Comparison of ENCODE assay signal across 8 mouse cellular contexts in genomic region chr3:88214971-88215552, GRCm38 (mm10). TPM values are rescaled to one million over a fixed set of nuclear protein-coding genes. Genes with fewer than 3 reads are reported as not detected.
A peak's percentile ranks its signal among the peaks of the same experiment; 100 is the strongest.
DNase-seq lines count a peak whose midpoint lies in the region; ATAC-seq lines count a peak whose summit lies in the region.

No protein-coding gene starts in this region.

- H3K9me3 ChIP-seq in kidney, embryonic 16.5 days (ENCODE audit: low read length): no peaks in the 10 kb centered on the region; the same call in 1 of the 2 replicates
- no peaks in the 10 kb centered on the region for H3K9me3 ChIP-seq in embryonic facial prominence, embryonic 13.5 days
- no peaks in the 10 kb centered on the region for H3K9me3 ChIP-seq in intestine, embryonic 16.5 days (ENCODE audit: control insufficient read depth, low read length)
- no peaks in the 10 kb centered on the region for H3K9me3 ChIP-seq in neural tube, embryonic 12.5 days

- H3K4me3 ChIP-seq in kidney, embryonic 16.5 days (ENCODE audit: low read length): peak overlapping the region; percentile 36
- peak overlapping the region; percentile 25 for H3K4me3 ChIP-seq in embryonic facial prominence, embryonic 13.5 days
- peak overlapping the region; percentile 33 for H3K4me3 ChIP-seq in intestine, embryonic 16.5 days (ENCODE audit: low read length)
- H3K4me3 ChIP-seq in neural tube, embryonic 12.5 days: peak overlapping the region; percentile 76

- no peak for DNase-seq in kidney, adult 9 months
- peak; percentile 51 for DNase-seq in Muller cell, postnatal 12 days (ENCODE audit: inconsistent ontology term)
- no peak for DNase-seq in urinary bladder, adult 2 months (ENCODE audit: low spot score)
- DNase-seq in lung, postnatal 36 days: no peak

- no peak overlapping the region for H3K9ac ChIP-seq in kidney, embryonic 16.5 days (replicated peaks; ENCODE audit: low read length)
- H3K9ac ChIP-seq in embryonic facial prominence, embryonic 13.5 days: 0 out of 2 replicates have a peak overlapping the region, but pooled peaks have one; percentile 32
- no peak overlapping the region for H3K9ac ChIP-seq in intestine, embryonic 16.5 days (ENCODE audit: low read depth, low read length)
- peak overlapping the region; percentile 99 for H3K9ac ChIP-seq in neural tube, embryonic 12.5 days

- peaks cover 16% of the 10 kb centered on the region for H3K4me1 ChIP-seq in kidney, embryonic 16.5 days (ENCODE audit: insufficient read depth, low read length)
- peaks cover 19% of the 10 kb centered on the region for H3K4me1 ChIP-seq in embryonic facial prominence, embryonic 13.5 days
- peaks cover 15% of the 10 kb centered on the region for H3K4me1 ChIP-seq in intestine, embryonic 16.5 days (ENCODE audit: control insufficient read depth, insufficient read depth, low read length)
- peaks cover 24% of the 10 kb centered on the region for H3K4me1 ChIP-seq in neural tube, embryonic 12.5 days

- ATAC-seq in kidney, embryonic 16.5 days (ENCODE audit: low FRiP score, low TSS enrichment): no peak
- ATAC-seq in embryonic facial prominence, embryonic 13.5 days (ENCODE audit: insufficient number of reproducible peaks, insufficient read depth, low FRiP score, low TSS enrichment, low read depth): 0 out of 2 replicates have a peak, but pooled peaks have one; percentile 26
- no peak for ATAC-seq in intestine, embryonic 16.5 days
- ATAC-seq in neural tube, embryonic 12.5 days (ENCODE audit: low FRiP score, low read depth): no peak

- no peak overlapping the region for H3K27ac ChIP-seq in kidney, embryonic 16.5 days (ENCODE audit: low read length)
- no peak overlapping the region for H3K27ac ChIP-seq in embryonic facial prominence, embryonic 13.5 days
- H3K27ac ChIP-seq in intestine, embryonic 16.5 days (ENCODE audit: low read length): no peak overlapping the region
- peak overlapping the region; percentile 87 for H3K27ac ChIP-seq in neural tube, embryonic 12.5 days

- under 1% methylated on average over 48 of the region's 48 CpGs for WGBS in kidney, embryonic 16.5 days
- WGBS in embryonic facial prominence, embryonic 13.5 days: under 1% methylated on average over 48 of the region's 48 CpGs
- WGBS in intestine, embryonic 16.5 days: under 1% methylated on average over 48 of the region's 48 CpGs
- under 1% methylated on average over 48 of the region's 48 CpGs for WGBS in neural tube, embryonic 12.5 days

- H3K36me3 ChIP-seq in kidney, embryonic 16.5 days (ENCODE audit: insufficient read depth, low read length): no peaks in the 10 kb centered on the region
- no peaks in the 10 kb centered on the region for H3K36me3 ChIP-seq in embryonic facial prominence, embryonic 13.5 days
- no peaks in the 10 kb centered on the region for H3K36me3 ChIP-seq in intestine, embryonic 16.5 days (ENCODE audit: control insufficient read depth, insufficient read depth, low read length)
- H3K36me3 ChIP-seq in neural tube, embryonic 12.5 days: peaks cover 39% of the 10 kb centered on the region

- H3K4me2 ChIP-seq in kidney, embryonic 16.5 days (replicated peaks; ENCODE audit: low read depth, low read length): peak overlapping the region; percentile 40
- peak overlapping the region; percentile 41 for H3K4me2 ChIP-seq in embryonic facial prominence, embryonic 13.5 days
- H3K4me2 ChIP-seq in intestine, embryonic 16.5 days (ENCODE audit: low read depth, low read length): peak overlapping the region; percentile 52
- H3K4me2 ChIP-seq in neural tube, embryonic 12.5 days (replicated peaks): peak overlapping the region; percentile 81

- H3K27me3 ChIP-seq in kidney, embryonic 16.5 days (ENCODE audit: insufficient read depth, low read length): peaks cover 97% of the 10 kb centered on the region
- H3K27me3 ChIP-seq in embryonic facial prominence, embryonic 13.5 days: peaks cover 100% of the 10 kb centered on the region
- H3K27me3 ChIP-seq in intestine, embryonic 16.5 days (replicated peaks; ENCODE audit: control insufficient read depth, insufficient read depth, low read length): peaks cover 92% of the 10 kb centered on the region
- H3K27me3 ChIP-seq in neural tube, embryonic 12.5 days (replicated peaks): peaks cover 70% of the 10 kb centered on the region

RNA-seq across cellular contexts. Expression of gene Rhbg, which starts 39.4 kb away (rescaled TPM):
- polyA plus RNA-seq in kidney, embryonic 16.5 days (2015; fragmentation: Nextera tagmentation; extraction: Ambion mirVana): 11.5 and 13.5 TPM in 2 replicates
- 3.3 and 6.7 TPM in 2 replicates for polyA plus RNA-seq in embryonic facial prominence, embryonic 13.5 days (2015; fragmentation: Nextera tagmentation; extraction: Ambion mirVana)
- polyA plus RNA-seq in intestine, embryonic 16.5 days (2015; fragmentation: Nextera tagmentation; extraction: Ambion mirVana): 0.69 and 1.3 TPM in 2 replicates
- 0.32 and 0.79 TPM in 2 replicates for polyA plus RNA-seq in neural tube, embryonic 12.5 days (2016; fragmentation: Nextera tagmentation; extraction: Ambion mirVana)
- polyA plus RNA-seq in urinary bladder, adult 2 months (2012; rRNA removed): 3.9 and 4.8 TPM in 2 replicates

Comparison
In these comparisons a context has a peak if more than half of its experiments do, and no peak if none do; other contexts are left out.
1. H3K4me3 ChIP-seq: peak in every context shown above with its lines; median percentile 76 in neural tube, embryonic 12.5 days; 36 in kidney, embryonic 16.5 days; 33 in intestine, embryonic 16.5 days; 25 in embryonic facial prominence, embryonic 13.5 days.
2. H3K9ac ChIP-seq: peak in embryonic facial prominence, embryonic 13.5 days (single experiment) and neural tube, embryonic 12.5 days (single experiment); none in kidney, embryonic 16.5 days (single experiment) and intestine, embryonic 16.5 days (single experiment).
3. Peak in every context shown above with its lines, with median percentiles within 50 percentile points of each other: H3K4me2 ChIP-seq.